Mouse (Mus musculus): Measurements from ENCODE around the gene Trpv4.

The Trpv4 gene

DNA sequence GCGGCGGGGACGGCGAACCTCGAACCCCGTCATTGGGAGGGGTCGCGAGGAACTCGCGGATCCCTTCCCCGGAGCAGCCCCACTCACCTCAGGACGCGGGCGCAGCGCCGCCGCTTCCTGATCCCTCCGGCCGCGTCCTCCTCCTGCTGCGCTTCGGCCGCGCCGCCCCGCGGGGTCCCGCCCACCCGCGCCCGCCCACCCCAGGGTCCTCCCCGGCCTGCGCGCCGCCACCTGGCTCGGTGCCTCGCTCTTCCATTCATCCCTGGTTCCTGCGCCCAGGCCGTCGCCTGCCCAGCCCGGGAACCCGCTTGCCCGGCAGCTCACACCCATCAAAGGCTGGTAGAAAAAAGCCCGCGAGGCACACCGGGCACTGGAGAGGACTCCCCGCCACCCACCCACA lies at the start of gene Trpv4:
Gene Trpv4, minus strand, starts transcription at position 167 of the 400 bp plus-strand sequence.
- DNase-seq (ENCODE audit: low spot score) = no peak

DNA sequence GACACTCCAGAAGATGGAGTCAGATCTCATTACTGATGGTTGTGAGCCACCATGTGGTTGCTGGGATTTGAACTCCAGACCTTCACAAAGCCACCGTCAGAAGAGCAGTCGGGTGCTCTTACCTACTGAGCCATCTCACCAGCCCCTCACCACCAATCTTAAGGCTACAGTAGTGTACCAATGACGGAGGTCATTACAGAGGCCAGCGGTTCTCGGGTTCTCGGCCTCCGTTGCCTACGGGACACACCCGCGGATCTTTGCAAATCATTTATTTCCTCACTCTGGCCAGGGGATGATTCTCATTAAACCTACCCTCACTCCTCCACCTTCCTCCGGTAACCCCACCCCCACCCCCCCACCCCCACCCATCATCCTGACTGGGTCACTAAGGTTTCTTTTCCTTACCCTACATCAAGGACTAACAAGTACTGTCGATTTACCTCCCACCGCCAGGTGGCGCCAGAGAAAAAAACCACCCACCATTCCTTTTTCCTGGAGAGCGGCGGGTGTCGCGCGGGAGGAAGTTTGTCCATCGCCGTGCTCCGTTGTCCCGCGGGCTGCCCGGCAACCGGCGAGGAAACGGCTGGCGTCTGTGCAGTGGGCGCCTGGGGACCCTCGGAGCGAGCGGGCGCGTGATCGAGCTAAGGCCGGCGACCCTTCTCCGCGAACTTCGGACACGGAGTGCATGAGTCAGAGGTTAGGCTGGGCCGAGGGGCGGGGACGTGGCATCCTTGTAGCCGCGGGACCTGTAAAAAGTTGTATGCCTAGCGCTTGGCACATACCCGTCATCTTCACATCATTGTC lies 49.2 kb upstream of the Trpv4 start, which contains the start of gene Tchp:
Gene Tchp, plus strand, starts transcription at position 496 of the 804 bp plus-strand sequence.
- DNase-seq (ENCODE audit: low spot score) = peak; percentile 96

DNA sequence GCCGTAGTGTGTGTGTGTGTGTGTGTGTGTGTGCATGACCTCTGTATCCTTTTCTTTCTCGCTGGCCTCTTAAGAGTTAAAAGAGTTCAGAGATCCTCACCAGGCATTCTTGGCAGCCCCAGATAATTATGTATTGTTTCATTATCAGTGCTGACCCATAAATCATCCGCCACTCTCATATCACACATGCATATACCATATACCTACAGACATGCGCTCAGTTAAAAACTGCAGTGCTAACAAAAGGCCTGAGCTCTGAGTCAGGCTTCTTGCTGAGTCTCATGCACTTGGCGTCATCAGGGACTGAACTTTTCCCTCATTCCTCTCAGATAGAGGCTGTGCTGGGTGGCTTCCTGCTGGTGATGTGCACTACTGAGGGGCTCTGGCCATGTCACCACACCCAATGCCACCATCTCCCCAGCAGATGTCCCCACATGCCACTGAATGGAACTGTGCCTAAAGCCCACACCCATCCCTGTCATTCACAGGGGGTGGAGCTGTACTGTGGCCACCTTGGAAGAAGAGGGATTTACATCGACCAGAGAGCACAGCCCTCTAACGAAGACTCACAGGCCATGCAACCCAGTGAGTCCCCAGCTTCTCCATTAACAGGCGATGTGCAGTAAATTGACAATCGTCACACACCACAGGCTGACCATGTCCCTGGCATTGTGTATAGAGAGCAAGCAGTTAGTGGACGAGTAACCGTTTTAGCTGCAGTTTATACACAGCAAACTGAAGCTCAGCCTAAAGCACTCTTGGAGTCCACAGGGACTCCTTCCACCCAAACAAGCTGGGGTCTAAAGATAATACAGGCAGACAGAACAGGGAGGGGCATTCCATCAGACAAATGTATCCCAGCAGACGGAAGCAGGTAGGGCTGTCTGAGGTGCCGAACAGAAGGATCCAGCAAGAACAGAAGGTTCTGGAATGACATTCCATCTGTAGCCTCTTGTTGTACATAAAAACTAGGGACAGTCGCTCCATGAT lies 44.5 kb upstream of the Trpv4 start:
- peak; percentile 72 for DNase-seq (ENCODE audit: low spot score)

DNA sequence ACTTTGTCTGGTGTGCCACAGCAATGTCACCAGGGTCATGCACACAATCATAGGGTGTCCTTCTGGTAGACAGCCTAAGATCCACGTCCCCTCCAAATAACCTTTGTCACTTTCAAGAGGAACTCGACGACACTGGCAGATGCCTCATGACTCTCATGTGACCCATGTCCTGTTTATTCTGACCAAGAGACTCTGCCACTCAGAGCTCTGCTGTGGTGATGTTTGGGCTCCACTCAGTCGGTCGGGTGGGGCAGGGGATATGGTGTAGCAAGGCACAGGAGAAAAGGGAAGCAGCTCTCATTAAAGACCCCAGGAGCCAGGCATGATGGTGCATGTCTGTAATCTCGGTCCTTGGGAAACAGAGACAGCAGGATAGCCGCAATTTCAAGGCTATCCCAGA lies 40.8 kb upstream of the Trpv4 start:
- peak; percentile 31 for DNase-seq (ENCODE audit: low spot score)

DNA sequence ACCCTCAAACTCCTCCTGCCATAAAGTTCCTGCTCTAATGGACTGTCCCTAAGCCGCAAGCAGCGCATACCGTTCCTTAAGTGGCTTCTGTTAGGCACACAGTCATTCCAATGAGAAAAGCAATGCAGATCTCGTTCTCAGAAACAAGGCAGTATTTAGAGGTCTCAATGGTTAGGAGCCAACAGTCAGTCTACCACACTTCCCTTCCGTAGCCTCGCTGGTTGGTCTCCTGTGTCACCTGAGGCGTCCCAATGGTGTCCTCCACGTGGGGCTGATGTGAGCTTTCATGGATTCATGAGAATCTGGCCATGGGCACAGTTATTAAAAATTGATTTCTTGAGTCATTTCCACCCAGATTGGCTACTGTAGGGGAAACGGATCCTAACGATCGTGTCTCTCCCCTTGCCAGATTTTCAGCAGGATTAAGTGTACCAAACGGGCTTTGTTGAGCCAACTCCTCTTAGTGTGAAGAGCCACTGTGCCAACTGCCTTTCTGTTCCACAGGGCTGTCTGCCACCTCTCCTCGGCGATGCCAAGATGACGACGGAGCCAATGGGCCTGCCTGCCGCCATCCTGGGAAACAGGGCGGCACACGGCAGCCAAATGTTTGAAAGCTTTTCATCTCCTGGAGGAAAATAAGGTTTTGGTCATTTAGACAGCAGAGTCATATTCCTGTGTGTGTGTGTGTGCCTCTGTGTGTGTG lies 40.0 kb upstream of the Trpv4 start:
- DNase-seq (ENCODE audit: low spot score) = peak; percentile 78

DNA sequence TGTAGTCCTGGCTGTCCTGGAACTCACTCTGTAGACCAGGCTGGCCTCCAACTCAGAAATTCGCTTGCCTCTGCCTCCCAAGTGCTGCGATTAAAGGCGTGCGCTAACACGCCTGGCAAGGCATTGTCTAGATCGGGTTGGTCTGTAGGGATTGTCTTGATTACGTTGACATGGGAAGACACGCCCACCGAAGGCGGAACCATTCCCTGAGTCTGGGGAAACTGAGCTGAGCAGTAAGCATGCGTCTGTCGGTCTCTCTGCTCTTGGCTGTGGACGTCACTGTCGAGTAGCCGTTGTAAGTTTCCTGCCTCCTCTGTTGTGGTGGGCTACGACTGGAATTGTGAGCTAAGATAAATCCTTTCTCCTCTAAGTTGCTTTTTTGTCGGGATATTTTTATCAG lies 38.7 kb upstream of the Trpv4 start:
- DNase-seq (ENCODE audit: low spot score) = no peak

DNA sequence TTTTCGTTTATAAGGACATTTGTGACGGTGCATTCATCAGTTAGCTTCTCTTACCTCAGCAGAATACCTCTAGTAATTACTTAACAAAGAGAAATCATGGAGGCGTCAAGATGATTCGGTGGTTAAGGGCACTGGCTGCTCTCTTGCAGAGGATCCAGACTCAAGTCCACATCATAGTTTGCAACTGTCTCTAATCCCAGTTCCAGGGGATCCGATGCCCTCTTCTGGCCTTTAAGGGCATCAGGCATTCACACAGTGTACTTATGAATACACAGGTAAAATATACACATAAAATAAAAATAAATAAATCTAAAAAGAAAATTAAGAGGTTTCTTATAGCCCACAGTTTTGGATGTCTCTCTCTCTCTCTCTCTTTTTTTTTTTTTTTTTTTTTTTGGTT lies 37.6 kb upstream of the Trpv4 start:
- no peak for DNase-seq (ENCODE audit: low spot score)

DNA sequence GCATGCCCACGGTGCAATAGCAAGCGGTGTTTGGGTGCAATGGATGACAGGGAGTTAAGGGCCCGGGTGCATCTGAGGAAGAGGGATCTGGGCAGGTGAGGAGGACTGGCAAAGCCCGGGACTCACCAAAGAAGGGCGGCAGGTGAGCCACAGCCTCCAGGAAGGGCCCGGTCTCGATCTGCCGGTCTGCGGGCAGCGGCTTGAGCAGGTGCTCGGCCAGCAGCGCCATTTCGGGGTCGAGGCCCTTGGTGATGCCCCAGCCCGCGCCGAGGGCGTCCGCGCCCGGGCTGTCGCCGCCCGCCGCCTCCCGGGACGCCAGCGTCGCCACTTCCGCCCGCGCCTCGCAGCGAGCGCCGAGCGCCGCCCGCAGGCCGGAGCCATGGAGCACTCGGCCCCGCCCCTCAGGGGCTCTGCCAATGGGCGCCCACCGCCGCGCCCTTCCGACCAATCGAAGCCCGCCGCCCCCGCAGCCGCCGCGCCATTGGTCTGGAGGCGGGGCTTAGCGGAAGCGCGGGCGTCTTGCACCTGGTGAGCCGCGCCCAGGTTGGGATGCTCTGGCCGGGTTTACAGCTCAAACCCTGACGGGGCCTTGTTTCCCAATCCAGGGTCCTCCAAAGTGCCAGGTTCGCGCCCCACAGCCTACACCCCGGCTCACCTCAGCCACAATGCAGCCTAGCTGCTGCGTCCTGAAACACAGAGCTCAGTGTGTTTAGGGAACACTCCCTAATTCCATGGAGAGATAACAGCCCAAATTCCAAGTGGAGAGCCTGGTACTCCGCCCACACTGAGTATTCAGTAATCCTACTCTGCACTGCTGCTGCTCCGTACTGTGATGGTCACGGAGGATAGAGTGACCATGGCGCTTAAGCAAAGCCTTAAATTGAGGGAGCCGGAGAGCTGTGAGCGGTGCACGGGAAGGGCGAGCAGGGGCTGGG lies 32.7 kb upstream of the Trpv4 start, which contains the start of gene Gltp:
Gene Gltp, minus strand, starts transcription at position 352 of the 935 bp plus-strand sequence.
- peak; percentile 92 for DNase-seq (ENCODE audit: low spot score)

DNA sequence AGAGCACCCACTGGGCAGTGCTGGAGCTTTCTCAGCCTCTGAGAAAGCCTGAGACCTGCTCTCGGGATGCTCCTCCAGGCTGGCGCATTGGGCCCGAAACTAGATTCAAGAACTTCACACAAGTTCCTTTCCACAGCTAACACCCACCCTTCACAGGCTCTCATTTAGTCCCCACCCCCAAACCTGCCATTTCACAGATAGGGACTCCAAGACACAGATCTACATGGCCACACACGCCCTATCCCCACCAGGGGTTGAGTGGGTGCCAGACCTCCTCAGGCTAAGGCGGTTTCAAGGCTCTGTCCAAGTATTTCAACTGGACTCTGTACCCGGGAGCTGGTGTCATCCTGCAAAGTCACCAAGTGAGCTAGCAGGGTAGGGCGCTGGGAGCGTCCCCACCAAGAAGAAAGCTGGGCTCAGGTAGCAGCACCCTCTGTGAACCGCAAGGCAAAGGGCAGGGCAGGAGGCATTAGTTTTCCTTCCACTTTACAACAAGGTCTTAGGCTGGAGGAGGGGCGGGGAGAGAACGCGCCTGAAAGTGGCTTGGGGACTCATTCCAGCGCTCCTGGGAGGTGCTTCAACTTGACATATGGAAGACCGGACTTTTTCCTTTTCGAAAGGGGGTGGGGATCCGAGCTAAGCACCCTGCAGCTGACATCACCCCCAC lies 31.6 kb upstream of the Trpv4 start:
- DNase-seq (ENCODE audit: low spot score) = peak; percentile 33

DNA sequence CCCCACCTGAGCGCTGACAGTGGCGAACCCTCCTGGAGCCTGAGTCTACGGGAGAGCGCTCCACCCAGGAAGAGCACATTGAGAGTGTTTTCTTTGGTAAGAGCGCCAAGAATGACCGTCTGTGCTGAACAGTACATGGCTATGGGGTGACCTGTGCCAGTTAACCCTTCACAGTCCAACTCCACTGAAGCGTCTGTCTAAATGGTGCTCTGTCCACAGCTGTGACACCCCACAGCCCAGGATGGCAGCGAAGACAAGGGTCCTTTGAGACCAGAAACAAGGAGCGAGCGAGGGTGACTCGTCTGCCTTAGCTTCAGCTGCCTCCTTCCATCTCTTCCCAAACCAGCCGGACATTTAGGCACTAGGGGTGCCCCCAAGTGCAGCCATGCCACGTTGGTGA lies 30.5 kb upstream of the Trpv4 start:
- no peak for DNase-seq (ENCODE audit: low spot score)

DNA sequence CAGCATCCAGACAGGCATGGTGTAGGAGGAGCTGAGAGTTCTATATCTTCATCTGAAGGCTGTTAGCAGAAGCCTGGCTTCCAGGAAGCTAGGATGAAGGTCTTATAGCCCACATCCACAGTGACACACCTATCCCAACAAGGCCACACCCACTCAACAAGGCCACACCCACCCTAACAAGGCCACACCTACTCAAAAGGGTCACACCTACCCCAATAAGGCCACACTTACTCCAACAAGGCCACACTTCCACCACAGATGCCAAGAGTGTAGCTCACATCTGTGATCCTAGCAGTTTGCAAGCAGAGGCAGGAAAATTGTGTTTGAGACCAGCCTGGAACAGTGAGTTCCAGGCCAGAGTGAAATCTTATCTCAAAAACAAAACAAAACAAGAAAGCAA lies 29.7 kb upstream of the Trpv4 start:
- peak; percentile 51 for DNase-seq (ENCODE audit: low spot score)

DNA sequence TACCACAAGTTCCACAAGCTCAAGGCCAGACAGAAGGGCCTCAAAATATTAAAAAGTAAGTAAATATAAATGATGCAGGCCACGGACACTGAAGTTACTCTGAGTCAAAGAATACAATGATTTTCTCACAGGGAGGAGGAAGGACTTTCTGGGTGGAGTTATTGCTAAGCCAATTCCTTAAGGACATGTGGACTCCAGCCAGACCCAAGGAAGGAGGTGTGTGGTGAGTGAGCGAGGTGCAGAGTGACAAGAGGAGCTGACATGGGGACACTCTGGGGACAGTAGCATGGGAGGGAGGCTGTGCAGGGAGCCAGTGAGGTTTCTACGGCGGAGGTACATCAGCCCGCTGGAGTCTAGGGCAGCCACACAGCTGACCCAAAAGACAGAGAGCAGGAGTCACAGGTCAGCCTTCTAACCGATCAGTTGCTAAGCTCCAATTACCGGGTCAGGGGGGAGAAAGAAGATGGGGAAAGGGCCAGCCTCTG lies 28.5 kb upstream of the Trpv4 start:
- peak; percentile 55 for DNase-seq (ENCODE audit: low spot score)

DNA sequence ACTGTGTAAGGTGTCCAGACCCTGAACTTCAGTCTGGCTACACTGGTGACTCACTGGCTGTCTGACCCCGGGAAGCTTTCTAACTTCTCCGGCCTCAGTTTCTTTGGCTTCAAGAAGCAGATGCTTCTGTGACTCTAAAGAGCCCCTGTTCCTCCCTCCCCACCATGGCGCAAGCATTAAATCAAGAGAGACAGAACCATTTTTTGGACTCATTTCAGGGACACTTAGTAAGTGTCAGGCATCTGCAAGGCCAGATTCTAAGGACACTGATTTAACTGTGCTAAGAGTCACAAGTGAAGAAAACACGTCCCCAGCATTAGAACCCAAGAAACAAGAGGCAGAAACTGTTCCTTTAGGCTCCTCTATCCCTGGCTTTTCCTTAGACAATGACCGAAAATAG lies 27.8 kb upstream of the Trpv4 start:
- peak; percentile 67 for DNase-seq (ENCODE audit: low spot score)

DNA sequence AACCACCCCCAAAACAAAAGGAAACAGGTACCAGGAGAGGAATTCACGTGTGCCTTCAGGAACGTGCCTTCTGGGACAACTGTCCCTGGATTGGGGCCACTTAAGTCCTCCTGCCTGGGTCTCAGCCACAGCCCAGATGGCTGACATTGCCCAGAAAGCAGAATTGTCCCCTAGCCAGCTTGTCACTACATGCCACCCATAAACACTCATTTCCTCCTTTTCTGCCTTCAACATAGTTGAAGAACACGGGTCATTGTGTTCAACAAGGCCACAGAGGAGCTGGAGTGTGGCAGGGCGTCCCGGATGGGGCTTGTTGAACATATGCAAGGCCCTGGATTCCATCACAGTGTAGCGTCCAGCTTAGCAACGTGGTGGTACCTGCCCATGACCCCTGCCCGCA lies 23.5 kb upstream of the Trpv4 start:
- DNase-seq (ENCODE audit: low spot score) = no peak

DNA sequence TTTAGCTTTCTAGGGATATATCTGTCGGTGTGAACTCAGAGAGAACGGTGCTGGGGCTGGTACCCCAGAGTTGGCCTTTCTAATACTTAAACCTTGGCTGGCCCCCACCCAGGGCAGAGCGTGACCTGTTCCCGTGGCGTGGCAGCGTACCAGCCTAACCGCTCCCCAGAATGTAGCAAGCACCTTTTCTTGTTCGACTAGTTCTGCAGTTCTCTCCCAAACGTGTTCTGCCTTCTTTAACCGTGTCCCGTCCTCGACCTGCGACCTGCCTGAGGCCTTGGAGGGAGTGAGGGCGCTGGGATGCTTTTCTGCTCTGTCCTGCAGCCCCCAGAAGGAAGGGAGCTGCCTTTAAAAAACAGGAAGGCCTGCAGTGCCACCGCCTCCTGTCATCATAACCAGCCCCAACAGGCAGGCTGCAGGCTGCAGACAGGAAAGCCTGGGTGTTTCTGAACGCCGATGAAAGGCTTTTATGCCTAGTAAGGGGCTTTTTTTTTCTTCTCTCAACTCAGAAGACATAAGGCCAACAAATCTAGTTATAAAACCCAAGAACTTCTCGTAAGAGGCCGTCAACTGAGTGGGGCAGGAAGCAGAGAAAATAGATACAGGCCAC lies 22.6 kb upstream of the Trpv4 start:
- no peak for DNase-seq (ENCODE audit: low spot score)

DNA sequence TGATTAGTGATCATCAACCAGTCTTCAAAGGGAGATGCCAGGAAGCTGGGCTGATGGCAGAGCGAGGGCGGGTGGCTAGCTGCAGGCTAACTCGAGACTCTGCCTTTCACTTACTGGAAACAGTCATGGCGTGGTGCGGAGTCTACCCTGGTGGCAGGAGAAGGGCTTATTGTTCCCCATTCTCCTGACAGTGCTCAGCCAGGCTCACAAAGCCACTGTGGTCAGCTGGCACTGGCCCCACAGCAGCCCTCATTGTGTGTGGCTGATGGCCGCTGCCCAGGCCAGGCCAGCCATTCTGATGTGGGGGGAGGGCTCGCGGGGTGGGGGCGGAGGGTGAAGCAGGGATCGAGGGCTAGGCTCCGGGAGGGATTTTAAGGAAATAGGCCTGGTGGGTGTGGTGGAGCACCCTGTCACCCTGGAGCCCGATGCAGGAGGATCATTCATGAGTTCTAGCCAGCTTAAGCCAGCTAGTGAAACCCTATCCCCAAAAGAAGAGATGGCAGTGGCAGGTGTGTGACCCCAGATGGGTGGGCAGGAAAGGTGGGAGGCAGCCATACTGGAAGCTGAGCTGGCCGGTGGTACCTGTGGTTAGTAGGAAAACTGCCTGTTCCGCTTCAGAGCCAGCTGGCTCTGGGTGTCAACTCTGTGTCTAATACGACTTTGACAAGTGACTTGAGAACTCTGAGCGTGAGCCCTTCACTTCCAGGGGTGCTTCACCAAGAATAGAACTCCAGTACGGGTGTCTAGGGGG lies 21.8 kb upstream of the Trpv4 start:
- no peak for DNase-seq (ENCODE audit: low spot score)

DNA sequence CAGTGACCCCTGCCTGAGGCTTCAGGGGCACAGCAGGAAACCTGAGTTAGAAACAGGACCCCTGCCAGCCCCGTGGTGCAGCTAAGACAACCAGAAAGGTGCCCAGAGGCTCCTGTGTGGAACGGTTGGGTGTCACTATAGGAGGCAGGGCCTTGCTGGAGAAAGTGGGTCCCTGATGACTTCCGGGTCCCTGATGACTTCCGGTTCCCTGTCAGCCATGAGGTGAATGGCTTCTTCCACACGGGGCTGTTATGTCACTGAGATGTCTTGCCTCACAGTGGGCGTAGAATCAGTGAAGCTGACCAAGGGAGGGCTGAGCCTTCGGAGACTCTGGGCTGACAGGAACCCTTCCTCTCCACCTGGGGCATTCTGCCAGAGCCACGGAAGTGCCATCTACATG lies 16.4 kb upstream of the Trpv4 start:
- DNase-seq (ENCODE audit: low spot score) = no peak

DNA sequence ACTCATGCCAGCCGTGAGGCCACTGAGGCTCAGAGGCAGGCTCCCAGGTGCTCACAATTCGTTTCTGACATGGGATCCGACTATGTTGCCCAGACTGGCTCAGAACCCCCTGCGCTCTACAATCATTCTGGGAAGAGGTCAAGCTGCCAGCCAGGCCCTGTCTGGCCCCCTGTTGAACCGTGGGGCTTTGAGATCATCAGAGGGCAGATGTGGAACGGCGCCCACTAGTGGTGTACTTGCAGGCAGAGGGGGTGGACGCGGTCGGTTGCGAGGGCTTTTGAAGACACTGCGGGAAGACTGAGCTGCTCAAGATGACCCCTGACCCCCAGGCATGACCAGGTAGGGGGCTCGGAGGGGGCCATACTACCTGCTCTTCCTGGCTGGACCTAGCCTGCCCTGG lies 14.9 kb upstream of the Trpv4 start:
- no peak for DNase-seq (ENCODE audit: low spot score)

DNA sequence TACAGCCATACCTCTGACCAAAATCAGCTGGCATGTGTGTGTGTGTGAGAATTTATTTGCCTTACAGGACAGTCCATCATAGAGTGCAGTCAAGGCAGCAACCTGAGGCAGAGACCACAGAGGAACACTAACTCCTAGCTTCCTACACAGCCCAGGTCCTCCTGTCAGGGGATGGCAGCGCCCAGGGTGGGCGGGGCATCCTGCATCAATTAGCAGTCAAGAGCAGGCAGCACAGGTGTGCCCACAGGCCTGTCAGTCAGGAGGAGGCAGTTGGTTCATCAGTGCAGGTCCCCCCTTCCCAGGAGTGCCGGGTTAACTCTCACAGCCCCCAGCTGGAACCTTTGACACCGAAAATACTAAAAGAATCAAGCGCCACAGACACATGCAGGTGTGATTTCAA lies 10.8 kb upstream of the Trpv4 start:
- no peak for DNase-seq (ENCODE audit: low spot score)
